Mouse (Mus musculus): ENCODE results near the gene Slc16a4. TPM values are rescaled to one million over a fixed set of nuclear protein-coding genes. Genes with fewer than 3 reads are reported as not detected.

Slc16a4 gene
- polyA plus RNA-seq, 1 experiment from 2014 or later = 2.1 TPM

- no peak overlapping the region for H3K4me3 ChIP-seq (ENCODE audit: low read length)
- WGBS = 66% methylated on average over 3 of the region's 3 CpGs
- no peak overlapping the region for H3K4me2 ChIP-seq (ENCODE audit: low read depth, low read length)
- no peaks in the 10 kb centered on the region for H3K4me1 ChIP-seq (replicated peaks; ENCODE audit: control insufficient read depth, insufficient read depth, low read length)
- no peaks in the 10 kb centered on the region for H3K27me3 ChIP-seq (ENCODE audit: control insufficient read depth, insufficient read depth, low read depth, low read length)
- H3K9ac ChIP-seq (ENCODE audit: low read length) = no peak overlapping the region
- no peaks in the 10 kb centered on the region for H3K9me3 ChIP-seq (ENCODE audit: control insufficient read depth, low read length)
- H3K27ac ChIP-seq (ENCODE audit: low read length) = no peak overlapping the region
- ATAC-seq (ENCODE audit: low read depth) = no peak
- no peaks in the 10 kb centered on the region for H3K36me3 ChIP-seq (ENCODE audit: control insufficient read depth, insufficient read depth, low read length)
Measured at GRCm38 (mm10) chr3:107349006-107349405, 58.0 kb downstream of the Slc16a4 start.

- Histone ChIP-seq H3K4me1 (replicated peaks; ENCODE audit: control insufficient read depth, insufficient read depth, low read length) (peaks cover 2% of the 10 kb centered on the region; the same call in 1 of the 2 replicates), H3K9ac (ENCODE audit: low read length) (no peak overlapping the region), H3K27ac (ENCODE audit: low read length) (no peak overlapping the region), H3K4me2 (ENCODE audit: low read depth, low read length) (no peak overlapping the region), H3K36me3 (ENCODE audit: control insufficient read depth, insufficient read depth, low read length) (no peaks in the 10 kb centered on the region), H3K27me3 (ENCODE audit: control insufficient read depth, insufficient read depth, low read depth, low read length) (no peaks in the 10 kb centered on the region), H3K9me3 (ENCODE audit: control insufficient read depth, low read length) (no peaks in the 10 kb centered on the region), H3K4me3 (ENCODE audit: low read length) (no peak overlapping the region)
- no peak for ATAC-seq (ENCODE audit: low read depth)
- 60% methylated on average over 3 of the region's 3 CpGs for WGBS
Measured at GRCm38 (mm10) chr3:107351706-107352105, 60.7 kb downstream of the Slc16a4 start.

GRCm38 (mm10) chr3:107355618-107356260 lies 64.7 kb downstream of the Slc16a4 start:
- ATAC-seq (ENCODE audit: low read depth) = no peak

GRCm38 (mm10) chr3:107356964-107357441 lies 66.0 kb downstream of the Slc16a4 start:
- WGBS = 0% methylated on average over 11 of the region's 11 CpGs
- Histone ChIP-seq H3K9me3 (ENCODE audit: control insufficient read depth, low read length) (no peaks in the 10 kb centered on the region), H3K36me3 (ENCODE audit: control insufficient read depth, insufficient read depth, low read length) (no peaks in the 10 kb centered on the region), H3K27ac (ENCODE audit: low read length) (no peak overlapping the region), H3K4me1 (replicated peaks; ENCODE audit: control insufficient read depth, insufficient read depth, low read length) (peaks cover 4% of the 10 kb centered on the region; the same call in 1 of the 2 replicates), H3K4me3 (ENCODE audit: low read length) (peak overlapping the region; percentile 12; the same call in 1 of the 2 replicates), H3K9ac (ENCODE audit: low read length) (peak overlapping the region; percentile 38; the same call in 1 of the 2 replicates), H3K27me3 (ENCODE audit: control insufficient read depth, insufficient read depth, low read depth, low read length) (no peaks in the 10 kb centered on the region), H3K4me2 (ENCODE audit: low read depth, low read length) (peak overlapping the region; percentile 28; the same call in 1 of the 2 replicates)
- ATAC-seq (ENCODE audit: low read depth) = peak; percentile 95

More at GRCm38 (mm10) chr3:107355618-107356260, 64.7 kb downstream of the Slc16a4 start:
- no peaks in the 10 kb centered on the region for H3K36me3 ChIP-seq (ENCODE audit: control insufficient read depth, insufficient read depth, low read length)
- H3K4me3 ChIP-seq (ENCODE audit: low read length) = no peak overlapping the region
- H3K27ac ChIP-seq (ENCODE audit: low read length) = no peak overlapping the region
- no peak overlapping the region for H3K4me2 ChIP-seq (ENCODE audit: low read depth, low read length)
- H3K9me3 ChIP-seq (ENCODE audit: control insufficient read depth, low read length) = no peaks in the 10 kb centered on the region
- no peaks in the 10 kb centered on the region for H3K27me3 ChIP-seq (ENCODE audit: control insufficient read depth, insufficient read depth, low read depth, low read length)
- WGBS = 77% methylated on average over 6 of the region's 6 CpGs
- H3K4me1 ChIP-seq (replicated peaks; ENCODE audit: control insufficient read depth, insufficient read depth, low read length) = peaks cover 4% of the 10 kb centered on the region; the same call in 1 of the 2 replicates
- H3K9ac ChIP-seq (ENCODE audit: low read length) = no peak overlapping the region

GRCm38 (mm10) chr3:107357700-107358234 lies 66.7 kb downstream of the Slc16a4 start:
- ATAC-seq (ENCODE audit: low read depth) = no peak
- H3K27ac ChIP-seq (ENCODE audit: low read length) = no peak overlapping the region
- H3K4me3 ChIP-seq (ENCODE audit: low read length) = no peak overlapping the region
- H3K9ac ChIP-seq (ENCODE audit: low read length) = no peak overlapping the region
- no peaks in the 10 kb centered on the region for H3K36me3 ChIP-seq (ENCODE audit: control insufficient read depth, insufficient read depth, low read length)
- WGBS = 48% methylated on average over 3 of the region's 3 CpGs
- H3K27me3 ChIP-seq (ENCODE audit: control insufficient read depth, insufficient read depth, low read depth, low read length) = no peaks in the 10 kb centered on the region
- peaks cover 4% of the 10 kb centered on the region; the same call in 1 of the 2 replicates for H3K4me1 ChIP-seq (replicated peaks; ENCODE audit: control insufficient read depth, insufficient read depth, low read length)
- no peak overlapping the region for H3K4me2 ChIP-seq (ENCODE audit: low read depth, low read length)
- H3K9me3 ChIP-seq (ENCODE audit: control insufficient read depth, low read length) = no peaks in the 10 kb centered on the region

- H3K27ac ChIP-seq (ENCODE audit: low read length) = no peak overlapping the region
- no peak overlapping the region for H3K4me2 ChIP-seq (ENCODE audit: low read depth, low read length)
- H3K36me3 ChIP-seq (ENCODE audit: control insufficient read depth, insufficient read depth, low read length) = no peaks in the 10 kb centered on the region
- no peak for ATAC-seq (ENCODE audit: low read depth)
- H3K27me3 ChIP-seq (ENCODE audit: control insufficient read depth, insufficient read depth, low read depth, low read length) = no peaks in the 10 kb centered on the region; the same call in 1 of the 2 replicates
- H3K4me1 ChIP-seq (replicated peaks; ENCODE audit: control insufficient read depth, insufficient read depth, low read length) = peaks cover 4% of the 10 kb centered on the region; the same call in 1 of the 2 replicates
- H3K9me3 ChIP-seq (ENCODE audit: control insufficient read depth, low read length) = no peaks in the 10 kb centered on the region
- WGBS = 54% methylated on average over 4 of the region's 4 CpGs
- H3K4me3 ChIP-seq (ENCODE audit: low read length) = no peak overlapping the region
- H3K9ac ChIP-seq (ENCODE audit: low read length) = no peak overlapping the region
Measured at GRCm38 (mm10) chr3:107360341-107360740, 69.3 kb downstream of the Slc16a4 start.

Other genes starting within 250 kb of the Slc16a4 start
- 0.72 and 0.80 TPM in 2 replicates for gene Kcna2, start 190.1 kb upstream of the Slc16a4 start, polyA plus RNA-seq (2015; fragmentation: Nextera tagmentation; extraction: Ambion mirVana)
- gene Kcna10, start 108.2 kb upstream of the Slc16a4 start, polyA plus RNA-seq (2015; fragmentation: Nextera tagmentation; extraction: Ambion mirVana) = not detected in 2 replicates
- gene Cym, start 69.5 kb upstream of the Slc16a4 start, polyA plus RNA-seq (2015; fragmentation: Nextera tagmentation; extraction: Ambion mirVana) = 45.5 and 47.6 TPM in 2 replicates
- gene A630076J17Rik, start 60.6 kb upstream of the Slc16a4 start, polyA plus RNA-seq (2015; fragmentation: Nextera tagmentation; extraction: Ambion mirVana) = 0.24 and 0.47 TPM in 2 replicates
- gene Prok1, start 51.5 kb upstream of the Slc16a4 start, polyA plus RNA-seq (2015; fragmentation: Nextera tagmentation; extraction: Ambion mirVana) = not detected in 2 replicates
- gene Lamtor5, start 12.4 kb upstream of the Slc16a4 start, polyA plus RNA-seq (2015; fragmentation: Nextera tagmentation; extraction: Ambion mirVana) = 189 and 196 TPM in 2 replicates
- 13.8 and 15.7 TPM in 2 replicates for gene Rbm15, start 42.4 kb downstream of the Slc16a4 start, polyA plus RNA-seq (2015; fragmentation: Nextera tagmentation; extraction: Ambion mirVana)
- gene Kcnc4, start 168.3 kb downstream of the Slc16a4 start, polyA plus RNA-seq (2015; fragmentation: Nextera tagmentation; extraction: Ambion mirVana) = 0.05 and 0.08 TPM in 2 replicates
- 1.3 and 1.8 TPM in 2 replicates for gene Slc6a17, start 226.8 kb downstream of the Slc16a4 start, polyA plus RNA-seq (2015; fragmentation: Nextera tagmentation; extraction: Ambion mirVana)